Mouse (Mus musculus) myocyte (in vitro differentiated cells): Measurements from ENCODE around the gene Kpna3. TPM values are rescaled to one million over a fixed set of nuclear protein-coding genes. Genes with fewer than 3 reads are reported as not detected.

Source experiments
- H3K27me3 ChIP-seq: one replicate; pipeline ENCODE4 v1.6.1; 2011; ENCODE audit not compliant: control insufficient read depth, insufficient read depth, insufficient read length
- H3K36me3 ChIP-seq: one replicate; pipeline ENCODE4 v1.6.1; 2011; ENCODE audit not compliant: control insufficient read depth, insufficient read depth
- H3K4me2 ChIP-seq: one replicate; pipeline ENCODE4 v1.6.1; 2011; ENCODE audit warnings: low read depth, control low read depth
- H3K4me3 ChIP-seq: one replicate; pipeline ENCODE4 v1.5.1; 2011; ENCODE audit warnings: mild to moderate bottlenecking, control low read depth, moderate library complexity
- H3K79me2 ChIP-seq: one replicate; pipeline ENCODE4 v1.6.1; 2011; ENCODE audit not compliant: control insufficient read depth, insufficient read depth
- H3ac ChIP-seq: one replicate; pipeline ENCODE4 v1.6.1; 2011; ENCODE audit not compliant: control insufficient read depth, insufficient read length
- CEBPB ChIP-seq: IDR thresholded peaks from 2 replicates; pipeline ENCODE4 v1.6.1; 2011; ENCODE audit warnings: mild to moderate bottlenecking, moderate library complexity; ENCODE audit not compliant: poor library complexity, insufficient read depth, severe bottlenecking
- E2F4 ChIP-seq: IDR thresholded peaks from one replicate; pipeline ENCODE4 v1.6.1; 2011; ENCODE audit warnings: mild to moderate bottlenecking, control low read depth, moderate library complexity; ENCODE audit not compliant: insufficient read depth
- MAX ChIP-seq: IDR thresholded peaks from one replicate; pipeline ENCODE4 v1.6.1; 2011; ENCODE audit warnings: low read depth, mild to moderate bottlenecking, control low read depth
- MYOD1 ChIP-seq, 3 experiments: IDR thresholded peaks; one replicate each; pipeline ENCODE4 v1.6.1; 2011; ENCODE audit warnings: control low read depth in 2 of 3, low read depth in 2 of 3, mild to moderate bottlenecking in 2 of 3, moderate library complexity in 1 of 3; ENCODE audit not compliant: insufficient read length in 2 of 3, control insufficient read depth in 1 of 3
- MYOG ChIP-seq, 3 experiments: IDR thresholded peaks; one replicate each; pipeline ENCODE4 v1.6.1; 2011; ENCODE audit warnings: control low read depth in 2 of 3, low read depth in 2 of 3, mild to moderate bottlenecking in 2 of 3; ENCODE audit not compliant: insufficient read length in 2 of 3, control insufficient read depth in 1 of 3, insufficient read depth in 1 of 3
- POLR2A ChIP-seq: IDR thresholded peaks from one replicate; pipeline ENCODE4 v1.6.1; 2011; ENCODE audit warnings: low read depth, mild to moderate bottlenecking, control low read depth, moderate library complexity; ENCODE audit not compliant: insufficient read length
- POLR2AphosphoS2 ChIP-seq: IDR thresholded peaks from one replicate; pipeline ENCODE4 v1.6.1; 2011; ENCODE audit warnings: low read depth, control low read depth; ENCODE audit not compliant: insufficient read length
- REST ChIP-seq: IDR thresholded peaks from one replicate; pipeline ENCODE4 v1.6.1; 2011; ENCODE audit warnings: mild to moderate bottlenecking, control low read depth, moderate library complexity; ENCODE audit not compliant: insufficient read depth, insufficient read length
- SRF ChIP-seq: IDR thresholded peaks from one replicate; pipeline ENCODE4 v1.6.1; 2011; ENCODE audit warnings: low read depth; ENCODE audit not compliant: control insufficient read depth, insufficient read length
- TCF12 ChIP-seq: IDR thresholded peaks from one replicate; pipeline ENCODE4 v1.6.1; 2011; ENCODE audit warnings: mild to moderate bottlenecking, control low read depth; ENCODE audit not compliant: poor library complexity, insufficient read depth, severe bottlenecking
- TCF3 ChIP-seq: IDR thresholded peaks from one replicate; pipeline ENCODE4 v1.6.1; 2011; ENCODE audit warnings: low read depth, control low read depth; ENCODE audit not compliant: insufficient read length
- USF1 ChIP-seq: IDR thresholded peaks from one replicate; pipeline ENCODE4 v1.6.1; 2011; ENCODE audit warnings: low read depth, mild to moderate bottlenecking, control low read depth, moderate library complexity
- polyA plus RNA-seq: library from polyadenylated mRNA; unstranded; fragments of >200 nt; fragmentation: generic; extraction: Trizol; gene quantifications from one replicate; pipeline ENCODE4 v1.2.1, GENCODE M21; 2012; ENCODE audit warnings: missing spikeins

Kpna3 gene
- polyA plus RNA-seq, 1 experiment: 13.7 TPM

GRCm38 (mm10) chr14:61346827-61347698, 92.6 kb downstream of the Kpna3 start:
- H3K36me3 ChIP-seq: no peaks in the 10 kb centered on the region
- H3ac ChIP-seq: no peak overlapping the region
- H3K4me2 ChIP-seq: no peak overlapping the region
- no peak overlapping the region for H3K4me3 ChIP-seq
- TF ChIP-seq CEBPB: no peak
- no peak for TF ChIP-seq MAX
- H3K27me3 ChIP-seq: no peaks in the 10 kb centered on the region
- no peaks in the 10 kb centered on the region for H3K79me2 ChIP-seq

DNA sequence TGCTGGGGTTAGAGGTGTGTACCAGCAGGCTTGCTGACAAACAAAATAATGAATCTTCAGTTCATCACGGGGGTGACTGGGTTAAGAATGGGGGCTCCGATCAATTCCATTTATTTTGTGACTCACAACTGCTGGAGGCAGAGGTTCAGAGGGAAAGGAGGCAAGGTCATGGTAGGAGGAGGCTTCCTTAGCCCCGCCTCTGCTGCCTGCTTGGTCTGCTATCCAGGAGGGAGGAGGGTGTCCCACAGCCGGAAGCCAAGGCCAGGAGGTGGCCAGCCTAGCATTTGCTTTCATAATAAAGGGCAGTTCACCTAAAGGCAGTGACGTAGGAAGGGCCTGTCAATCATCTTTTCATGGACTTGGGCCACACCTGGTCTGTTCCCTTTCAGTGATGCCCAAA, 95.1 kb downstream of the Kpna3 start:
- Histone ChIP-seq H3K79me2 (no peaks in the 10 kb centered on the region), H3K27me3 (no peaks in the 10 kb centered on the region), H3K4me3 (no peak overlapping the region), H3K4me2 (no peak overlapping the region), H3ac (no peak overlapping the region), H3K36me3 (no peaks in the 10 kb centered on the region)
- no peak for TF ChIP-seq TCF3
- TF ChIP-seq USF1: no peak
- no peak for TF ChIP-seq POLR2AphosphoS2
- TF ChIP-seq MYOG (IDR thresholded peaks at IDR 0.05; ENCODE audit: control insufficient read depth in 1 of 3, insufficient read depth in 1 of 3, insufficient read length in 2 of 3, low read depth in 2 of 3): no peak
- TF ChIP-seq SRF: no peak
- TF ChIP-seq POLR2A: no peak
- no peak for TF ChIP-seq CEBPB
- no peak for TF ChIP-seq TCF12
- no peak for TF ChIP-seq REST
- no peak for TF ChIP-seq MAX
- TF ChIP-seq MYOD1 (IDR thresholded peaks at IDR 0.05; ENCODE audit: control insufficient read depth in 1 of 3, insufficient read length in 2 of 3, low read depth in 2 of 3): no peak

- Histone ChIP-seq H3K4me2 (no peak overlapping the region), H3ac (no peak overlapping the region), H3K27me3 (no peaks in the 10 kb centered on the region), H3K79me2 (no peaks in the 10 kb centered on the region), H3K36me3 (no peaks in the 10 kb centered on the region), H3K4me3 (no peak overlapping the region)
- no peak for TF ChIP-seq MAX
- no peak for TF ChIP-seq POLR2AphosphoS2
- no peak for TF ChIP-seq TCF12
- TF ChIP-seq POLR2A: no peak
- no peak for TF ChIP-seq SRF
- no peak for TF ChIP-seq MYOG (IDR thresholded peaks at IDR 0.05; ENCODE audit: control insufficient read depth in 1 of 3, insufficient read depth in 1 of 3, insufficient read length in 2 of 3, low read depth in 2 of 3)
- TF ChIP-seq USF1: no peak
- TF ChIP-seq TCF3: no peak
- no peak for TF ChIP-seq CEBPB
- no peak for TF ChIP-seq E2F4
- TF ChIP-seq MYOD1 (IDR thresholded peaks at IDR 0.05; ENCODE audit: control insufficient read depth in 1 of 3, insufficient read length in 2 of 3, low read depth in 2 of 3): no peak
- no peak for TF ChIP-seq REST
Observed at GRCm38 (mm10) chr14:61339381-61339780, 100.3 kb downstream of the Kpna3 start.

DNA sequence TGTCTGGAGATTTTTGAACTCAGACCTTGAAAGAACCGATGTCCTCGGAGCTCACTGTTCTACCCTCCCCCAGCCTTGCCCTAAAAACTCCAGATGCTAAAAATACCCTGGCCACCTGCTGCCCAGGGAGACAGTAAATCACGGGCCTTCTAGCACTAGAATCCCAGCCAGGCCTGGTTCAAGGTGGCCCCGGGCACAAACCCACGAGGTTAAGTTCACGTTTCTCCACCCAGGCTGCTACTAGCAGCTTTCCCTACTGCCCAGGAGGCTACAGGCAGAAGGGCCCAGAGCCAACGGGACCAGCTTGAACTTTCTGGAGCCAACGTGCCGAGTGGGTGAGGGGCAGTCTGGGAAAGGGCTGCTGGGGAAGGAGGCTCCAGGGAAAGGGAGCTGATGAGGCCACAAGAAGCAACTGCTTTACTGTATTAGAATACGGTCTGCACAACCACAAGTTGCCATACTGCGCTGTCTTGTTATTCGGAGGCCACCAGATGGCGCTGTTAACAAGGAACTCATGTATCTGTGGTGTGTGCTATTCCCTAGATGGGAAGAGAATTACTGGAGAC, 108.6 kb downstream of the Kpna3 start:
- TF ChIP-seq SRF (no peak), CEBPB (no peak), TCF12 (peak; percentile 42), MYOG (IDR thresholded peaks at IDR 0.05; ENCODE audit: control insufficient read depth in 1 of 3, insufficient read depth in 1 of 3, insufficient read length in 2 of 3, low read depth in 2 of 3) (peak in 2 of 3 experiments; percentile 17 to 58), MYOD1 (IDR thresholded peaks at IDR 0.05; ENCODE audit: control insufficient read depth in 1 of 3, insufficient read length in 2 of 3, low read depth in 2 of 3) (peak; percentile 70 to 81 (median 80)), POLR2AphosphoS2 (no peak), REST (no peak), E2F4 (no peak), TCF3 (no peak), USF1 (no peak), MAX (no peak), POLR2A (no peak)
- Histone ChIP-seq H3ac (no peak overlapping the region), H3K4me2 (peak overlapping the region; percentile 74), H3K79me2 (no peaks in the 10 kb centered on the region), H3K36me3 (no peaks in the 10 kb centered on the region), H3K27me3 (no peaks in the 10 kb centered on the region), H3K4me3 (no peak overlapping the region)
